Mouse (Mus musculus): Measurements from ENCODE around the gene Hspa14. TPM values are rescaled to one million over a fixed set of nuclear protein-coding genes. Genes with fewer than 3 reads are reported as not detected.

The Hspa14 gene
- polyA plus RNA-seq, 1 experiment from 2014 or later = 73.9 TPM

Other genes starting within 250 kb of the Hspa14 start
- 32.1 and 36.3 TPM in 2 replicates for gene Nmt2, start 228.6 kb downstream of the Hspa14 start, polyA plus RNA-seq (2015; fragmentation: Nextera tagmentation; extraction: Ambion mirVana)
- 10.2 and 13.8 TPM in 2 replicates for gene Rpp38, start 180.2 kb downstream of the Hspa14 start, polyA plus RNA-seq (2015; fragmentation: Nextera tagmentation; extraction: Ambion mirVana)
- 0.82 and 1.0 TPM in 2 replicates for gene Acbd7, start 176.6 kb downstream of the Hspa14 start, polyA plus RNA-seq (2015; fragmentation: Nextera tagmentation; extraction: Ambion mirVana)
- not detected in 2 replicates for gene Olah, start 115.6 kb downstream of the Hspa14 start, polyA plus RNA-seq (2015; fragmentation: Nextera tagmentation; extraction: Ambion mirVana)
- gene Meig1, start 90.2 kb downstream of the Hspa14 start, polyA plus RNA-seq (2015; fragmentation: Nextera tagmentation; extraction: Ambion mirVana) = not detected in 2 replicates
- gene Dclre1c, start 88.7 kb downstream of the Hspa14 start, polyA plus RNA-seq (2015; fragmentation: Nextera tagmentation; extraction: Ambion mirVana) = 4.9 and 5.0 TPM in 2 replicates
- gene Suv39h2, start 37.8 kb downstream of the Hspa14 start, polyA plus RNA-seq (2015; fragmentation: Nextera tagmentation; extraction: Ambion mirVana) = 8.7 and 9.6 TPM in 2 replicates
- gene Gm45902, start within 50 bp of the Hspa14 start, polyA plus RNA-seq (2015; fragmentation: Nextera tagmentation; extraction: Ambion mirVana) = 4.3 and 4.4 TPM in 2 replicates
- 0.13 and 0.18 TPM in 2 replicates for gene Cdnf, start 216 bp upstream of the Hspa14 start, polyA plus RNA-seq (2015; fragmentation: Nextera tagmentation; extraction: Ambion mirVana)
- 24.3 and 25.1 TPM in 2 replicates for gene Fam107b, start 57.7 kb upstream of the Hspa14 start, polyA plus RNA-seq (2015; fragmentation: Nextera tagmentation; extraction: Ambion mirVana)

All from heart, embryonic 13.5 days (tissue).